Mouse (Mus musculus): ENCODE results near the gene Pou5f1. TPM values are rescaled to one million over a fixed set of nuclear protein-coding genes. Genes with fewer than 3 reads are reported as not detected.
A peak's percentile ranks its signal among the peaks of the same experiment; 100 is the strongest.

Pou5f1 gene
- polyA plus RNA-seq, 1 experiment from 2014 or later = not detected

DNA sequence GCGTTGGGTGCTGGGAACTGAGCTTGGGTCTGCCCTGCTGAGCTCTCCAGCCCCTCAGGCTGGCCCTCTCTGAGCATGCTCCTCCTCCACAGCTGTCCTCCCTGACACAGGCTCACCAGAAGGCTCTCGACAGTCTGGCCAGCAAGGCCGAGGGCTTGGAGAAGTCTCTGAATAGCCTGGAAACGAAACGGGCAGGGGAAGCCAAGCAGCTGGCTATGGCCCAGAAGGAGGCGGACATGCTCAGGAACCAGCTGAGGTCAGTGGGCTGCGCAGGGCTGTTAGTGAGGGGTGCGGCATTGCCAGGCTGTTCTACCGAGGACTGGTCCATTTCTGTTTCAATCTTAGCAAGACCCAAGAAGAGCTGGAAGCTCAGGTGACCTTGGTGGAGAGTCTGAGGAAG, 18.5 kb downstream of the Pou5f1 start:
- Histone ChIP-seq H3K4me1 (ENCODE audit: control insufficient read depth, insufficient read depth, low read length) (no peaks in the 10 kb centered on the region), H3K9ac (ENCODE audit: low read length) (no peak overlapping the region), H3K4me3 (replicated peaks; ENCODE audit: low read length) (no peak overlapping the region), H3K27ac (ENCODE audit: low read length) (no peak overlapping the region), H3K4me2 (ENCODE audit: low read depth, low read length) (no peak overlapping the region), H3K36me3 (ENCODE audit: control insufficient read depth, insufficient read depth, low read length) (peaks cover 3% of the 10 kb centered on the region; the same call in 1 of the 2 replicates), H3K27me3 (ENCODE audit: control insufficient read depth, insufficient read depth, low read length) (no peaks in the 10 kb centered on the region), H3K9me3 (replicated peaks; ENCODE audit: control insufficient read depth, low read length) (no peaks in the 10 kb centered on the region)
- no peak for ATAC-seq (ENCODE audit: insufficient read depth, low FRiP score)
- 85% methylated on average over 9 of the region's 9 CpGs for WGBS

DNA sequence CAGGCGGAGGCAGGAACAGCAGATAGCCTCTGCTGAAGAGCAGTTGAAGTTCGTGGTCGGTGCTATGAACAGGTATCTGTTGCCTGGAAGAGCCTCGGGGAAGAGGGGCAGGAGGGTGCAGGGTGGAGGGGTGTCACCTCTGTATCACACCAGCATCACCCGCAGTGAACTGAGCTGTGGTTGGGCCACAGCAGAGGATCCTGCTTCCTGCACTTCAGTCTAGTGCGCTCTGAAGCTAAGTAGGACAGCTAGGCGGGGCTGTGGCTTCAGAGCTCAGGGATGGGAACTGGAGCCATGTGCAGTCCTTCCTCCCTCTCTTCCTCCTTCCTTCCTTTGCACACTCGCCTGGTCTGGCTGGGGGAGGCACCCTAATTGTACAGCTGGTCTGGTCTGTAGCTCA, 20.8 kb downstream of the Pou5f1 start:
- no peak for ATAC-seq (ENCODE audit: insufficient read depth, low FRiP score)
- Histone ChIP-seq H3K27ac (ENCODE audit: low read length) (no peak overlapping the region), H3K4me2 (ENCODE audit: low read depth, low read length) (no peak overlapping the region), H3K9ac (ENCODE audit: low read length) (no peak overlapping the region), H3K36me3 (ENCODE audit: control insufficient read depth, insufficient read depth, low read length) (peaks cover 3% of the 10 kb centered on the region; the same call in 1 of the 2 replicates), H3K4me1 (ENCODE audit: control insufficient read depth, insufficient read depth, low read length) (no peaks in the 10 kb centered on the region), H3K9me3 (replicated peaks; ENCODE audit: control insufficient read depth, low read length) (no peaks in the 10 kb centered on the region), H3K4me3 (replicated peaks; ENCODE audit: low read length) (no peak overlapping the region), H3K27me3 (ENCODE audit: control insufficient read depth, insufficient read depth, low read length) (no peaks in the 10 kb centered on the region)
- 69% methylated on average over 8 of the region's 8 CpGs for WGBS

DNA sequence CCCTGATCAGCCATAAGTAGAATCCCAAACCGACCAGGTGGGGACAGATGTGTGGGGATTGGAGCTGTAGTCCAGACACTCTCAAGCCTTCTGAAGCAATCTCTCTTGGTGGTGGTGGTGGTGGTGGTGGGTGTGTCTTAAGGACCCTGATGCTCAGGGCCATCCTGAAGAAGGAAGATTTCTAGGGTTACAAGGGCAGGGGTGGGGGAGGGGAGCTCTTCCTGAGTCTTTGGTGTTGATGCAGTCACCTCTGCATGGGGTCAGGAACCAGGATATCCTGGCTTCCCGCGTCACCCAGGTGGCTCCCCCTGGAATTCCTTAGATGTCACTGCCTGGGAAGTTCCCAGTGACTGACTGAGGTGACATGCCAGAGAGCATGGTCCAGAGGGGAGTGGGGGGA, 26.5 kb downstream of the Pou5f1 start:
- no peak overlapping the region for H3K27ac ChIP-seq (ENCODE audit: low read length)
- no peak overlapping the region for H3K9ac ChIP-seq (ENCODE audit: low read length)
- H3K27me3 ChIP-seq (ENCODE audit: control insufficient read depth, insufficient read depth, low read length) = no peaks in the 10 kb centered on the region
- H3K4me2 ChIP-seq (ENCODE audit: low read depth, low read length) = no peak overlapping the region
- H3K36me3 ChIP-seq (ENCODE audit: control insufficient read depth, insufficient read depth, low read length) = peaks cover 3% of the 10 kb centered on the region; the same call in 1 of the 2 replicates
- ATAC-seq (ENCODE audit: insufficient read depth, low FRiP score) = no peak
- no peak overlapping the region for H3K4me3 ChIP-seq (replicated peaks; ENCODE audit: low read length)
- no peaks in the 10 kb centered on the region for H3K9me3 ChIP-seq (replicated peaks; ENCODE audit: control insufficient read depth, low read length)
- WGBS = 3% methylated on average over 3 of the region's 3 CpGs
- no peaks in the 10 kb centered on the region for H3K4me1 ChIP-seq (ENCODE audit: control insufficient read depth, insufficient read depth, low read length)

DNA sequence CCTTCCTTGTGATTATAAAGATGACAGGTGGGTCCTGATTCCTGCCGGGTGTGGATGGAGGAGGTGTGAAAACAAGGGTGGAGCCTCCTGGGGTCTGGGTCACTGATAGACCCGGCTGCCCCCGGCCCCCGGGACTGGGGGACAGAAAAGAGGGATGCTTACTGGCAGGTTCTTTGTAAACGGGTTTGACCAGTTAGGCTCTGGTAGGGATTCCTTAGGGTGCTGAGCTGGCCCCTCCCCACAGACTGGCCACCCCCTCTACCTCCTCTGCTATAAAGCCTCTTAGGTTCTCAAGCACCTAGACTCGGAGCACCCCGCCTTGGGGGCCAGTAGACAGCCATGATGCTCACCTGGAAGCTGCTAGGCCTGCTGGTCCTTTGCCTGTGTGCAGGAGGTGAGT, 27.1 kb downstream of the Pou5f1 start, which contains the start of gene Psors1c2:
Gene Psors1c2 (plus strand): TSS at position 301 of the 400 bp plus-strand sequence.
- Histone ChIP-seq H3K9me3 (replicated peaks; ENCODE audit: control insufficient read depth, low read length) (no peaks in the 10 kb centered on the region), H3K4me1 (ENCODE audit: control insufficient read depth, insufficient read depth, low read length) (no peaks in the 10 kb centered on the region), H3K27me3 (ENCODE audit: control insufficient read depth, insufficient read depth, low read length) (no peaks in the 10 kb centered on the region), H3K9ac (ENCODE audit: low read length) (no peak within 1 kb of the TSS), H3K36me3 (ENCODE audit: control insufficient read depth, insufficient read depth, low read length) (peaks cover 3% of the 10 kb centered on the region; the same call in 1 of the 2 replicates), H3K27ac (ENCODE audit: low read length) (no peak within 1 kb of the TSS), H3K4me3 (replicated peaks; ENCODE audit: low read length) (no peak within 1 kb of the TSS), H3K4me2 (ENCODE audit: low read depth, low read length) (no peak within 1 kb of the TSS)
- WGBS = 25% methylated on average over 7 of the region's 7 CpGs
- no peak for ATAC-seq (ENCODE audit: insufficient read depth, low FRiP score)

DNA sequence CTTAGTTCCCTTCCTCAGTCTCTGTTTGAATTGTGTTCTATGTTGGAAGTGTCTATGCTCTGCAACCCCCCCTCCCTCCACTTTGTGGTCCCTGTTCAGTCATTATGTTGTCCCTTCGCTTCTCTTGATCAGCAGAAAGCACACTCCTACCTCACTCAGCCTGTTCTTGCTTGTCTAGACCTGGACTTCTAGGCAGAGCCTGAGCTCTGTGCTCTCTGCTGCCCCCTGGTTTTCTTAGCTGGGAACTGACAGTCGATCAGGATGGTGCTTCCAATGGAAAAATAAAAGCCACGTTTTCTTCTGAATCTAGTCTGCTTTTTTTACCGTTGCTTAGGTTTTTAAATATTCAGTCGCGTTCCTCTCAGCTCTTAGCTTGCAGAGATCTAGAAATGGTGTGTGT, 28.5 kb downstream of the Pou5f1 start:
- no peak overlapping the region for H3K4me3 ChIP-seq (replicated peaks; ENCODE audit: low read length)
- no peak overlapping the region for H3K9ac ChIP-seq (ENCODE audit: low read length)
- WGBS = 7% methylated on average over 6 of the region's 6 CpGs
- H3K27ac ChIP-seq (ENCODE audit: low read length) = no peak overlapping the region
- H3K9me3 ChIP-seq (replicated peaks; ENCODE audit: control insufficient read depth, low read length) = no peaks in the 10 kb centered on the region
- no peaks in the 10 kb centered on the region for H3K36me3 ChIP-seq (ENCODE audit: control insufficient read depth, insufficient read depth, low read length)
- H3K4me1 ChIP-seq (ENCODE audit: control insufficient read depth, insufficient read depth, low read length) = no peaks in the 10 kb centered on the region
- ATAC-seq (ENCODE audit: insufficient read depth, low FRiP score) = peak; percentile 60; the same call in 1 of the 2 replicates
- no peak overlapping the region for H3K4me2 ChIP-seq (ENCODE audit: low read depth, low read length)
- no peaks in the 10 kb centered on the region for H3K27me3 ChIP-seq (ENCODE audit: control insufficient read depth, insufficient read depth, low read length)

DNA sequence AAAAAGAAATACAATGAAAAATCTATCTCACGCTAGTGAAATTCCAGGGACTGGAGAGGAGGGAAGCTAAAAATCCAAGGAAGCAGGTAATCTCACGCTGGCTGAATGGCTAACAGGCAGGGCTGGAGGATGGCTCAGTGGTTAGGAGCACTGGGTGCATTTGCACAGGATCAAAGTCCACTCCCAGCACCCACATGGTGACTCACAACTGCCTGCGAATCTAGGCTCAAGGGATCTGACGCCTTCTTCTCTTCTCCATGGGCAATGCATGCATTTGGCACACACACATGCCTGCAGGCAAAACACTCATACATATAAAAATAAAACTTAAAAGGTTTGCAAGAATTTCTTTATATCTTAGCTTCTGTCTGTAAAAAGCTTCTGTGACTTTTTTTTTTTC, 31.6 kb downstream of the Pou5f1 start:
- Histone ChIP-seq H3K9ac (ENCODE audit: low read length) (no peak overlapping the region), H3K27me3 (ENCODE audit: control insufficient read depth, insufficient read depth, low read length) (no peaks in the 10 kb centered on the region), H3K9me3 (replicated peaks; ENCODE audit: control insufficient read depth, low read length) (no peaks in the 10 kb centered on the region), H3K27ac (ENCODE audit: low read length) (no peak overlapping the region), H3K4me3 (replicated peaks; ENCODE audit: low read length) (no peak overlapping the region), H3K4me1 (ENCODE audit: control insufficient read depth, insufficient read depth, low read length) (no peaks in the 10 kb centered on the region), H3K36me3 (ENCODE audit: control insufficient read depth, insufficient read depth, low read length) (no peaks in the 10 kb centered on the region), H3K4me2 (ENCODE audit: low read depth, low read length) (no peak overlapping the region)
- ATAC-seq (ENCODE audit: insufficient read depth, low FRiP score) = no peak
- 78% methylated on average over 4 of the region's 4 CpGs for WGBS

DNA sequence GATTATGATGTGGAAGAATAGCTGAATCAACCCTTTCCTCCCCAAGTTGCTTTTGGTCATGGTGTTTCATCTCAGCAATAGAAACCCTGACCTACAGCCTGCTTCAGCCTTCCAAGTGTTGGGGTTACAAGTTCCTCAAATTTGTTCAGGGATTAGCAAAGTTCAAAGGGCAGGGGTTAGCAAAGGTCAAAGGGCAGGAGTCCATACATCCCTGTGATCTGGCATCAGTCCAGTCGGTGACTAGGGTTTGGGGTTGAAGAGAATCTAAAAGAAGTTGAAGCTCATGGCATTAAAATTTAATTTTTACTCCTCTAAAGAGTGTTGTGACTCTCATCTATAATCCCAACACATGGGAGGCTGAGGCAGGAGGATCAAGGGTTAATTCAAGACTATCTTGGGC, 32.7 kb downstream of the Pou5f1 start:
- Histone ChIP-seq H3K9ac (ENCODE audit: low read length) (no peak overlapping the region), H3K4me3 (replicated peaks; ENCODE audit: low read length) (no peak overlapping the region), H3K27ac (ENCODE audit: low read length) (no peak overlapping the region), H3K4me2 (ENCODE audit: low read depth, low read length) (no peak overlapping the region), H3K27me3 (ENCODE audit: control insufficient read depth, insufficient read depth, low read length) (no peaks in the 10 kb centered on the region), H3K36me3 (ENCODE audit: control insufficient read depth, insufficient read depth, low read length) (no peaks in the 10 kb centered on the region), H3K9me3 (replicated peaks; ENCODE audit: control insufficient read depth, low read length) (no peaks in the 10 kb centered on the region), H3K4me1 (ENCODE audit: control insufficient read depth, insufficient read depth, low read length) (no peaks in the 10 kb centered on the region)
- ATAC-seq (ENCODE audit: insufficient read depth, low FRiP score) = no peak
- 86% methylated on average over 1 of the region's 1 CpGs for WGBS

DNA sequence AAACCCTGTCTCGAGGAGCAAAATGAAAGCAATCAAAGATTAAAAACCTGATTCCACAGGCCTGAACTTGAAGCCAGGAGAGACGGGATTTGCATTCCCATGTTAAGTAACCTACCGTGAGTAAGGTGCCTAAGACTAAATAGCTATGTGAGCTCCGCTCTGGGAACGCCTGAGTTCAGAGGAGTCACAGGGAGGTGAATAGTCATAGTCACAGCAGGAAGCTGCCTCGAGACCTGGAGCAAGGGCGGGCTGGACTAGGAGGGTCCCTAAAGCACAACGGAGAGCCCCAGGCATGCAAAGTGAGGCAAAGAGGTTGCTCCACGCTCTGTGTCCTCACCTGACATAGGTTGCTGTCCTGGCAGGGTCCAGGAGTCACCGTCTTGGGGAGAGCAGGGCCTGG, 33.7 kb downstream of the Pou5f1 start:
- H3K27me3 ChIP-seq (ENCODE audit: control insufficient read depth, insufficient read depth, low read length) = no peaks in the 10 kb centered on the region
- WGBS = 55% methylated on average over 10 of the region's 10 CpGs
- no peak for ATAC-seq (ENCODE audit: insufficient read depth, low FRiP score)
- no peak overlapping the region for H3K4me3 ChIP-seq (replicated peaks; ENCODE audit: low read length)
- no peaks in the 10 kb centered on the region for H3K4me1 ChIP-seq (ENCODE audit: control insufficient read depth, insufficient read depth, low read length)
- H3K9me3 ChIP-seq (replicated peaks; ENCODE audit: control insufficient read depth, low read length) = no peaks in the 10 kb centered on the region
- no peak overlapping the region for H3K4me2 ChIP-seq (ENCODE audit: low read depth, low read length)
- H3K27ac ChIP-seq (ENCODE audit: low read length) = no peak overlapping the region
- H3K9ac ChIP-seq (ENCODE audit: low read length) = no peak overlapping the region
- H3K36me3 ChIP-seq (ENCODE audit: control insufficient read depth, insufficient read depth, low read length) = no peaks in the 10 kb centered on the region

DNA sequence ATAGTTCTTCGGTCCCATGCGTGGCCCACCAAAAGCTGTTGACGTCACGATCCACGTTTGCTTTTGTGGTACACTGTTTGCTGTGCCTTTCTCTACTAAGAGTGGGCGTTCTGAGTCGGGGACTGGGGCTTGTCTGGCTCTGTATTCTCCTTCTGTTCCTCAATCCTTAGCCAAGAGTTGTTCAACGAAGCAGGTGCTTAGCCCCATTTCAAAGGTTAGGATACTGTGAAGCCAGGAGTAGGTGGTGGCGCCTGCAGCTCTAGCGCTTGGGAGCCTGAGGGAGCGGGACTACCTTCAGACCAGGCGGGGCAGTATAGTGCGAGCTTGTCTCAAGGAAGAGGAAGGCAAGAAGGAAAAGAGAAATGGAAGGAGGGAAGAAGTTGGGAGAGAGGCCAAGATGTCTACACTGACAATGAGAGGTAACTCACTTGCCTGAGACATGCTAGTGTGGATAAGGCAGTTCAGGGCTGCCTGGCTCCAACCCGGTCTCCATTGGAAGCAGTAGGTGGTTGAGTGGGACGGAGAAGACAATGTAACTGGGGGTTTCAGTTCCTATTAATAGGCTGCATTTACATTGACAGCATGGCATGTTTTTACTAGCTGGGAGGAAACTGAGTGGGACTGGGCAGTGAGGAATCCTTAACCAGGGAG, 37.1 kb downstream of the Pou5f1 start:
- Histone ChIP-seq H3K4me2 (ENCODE audit: low read depth, low read length) (no peak overlapping the region), H3K4me1 (ENCODE audit: control insufficient read depth, insufficient read depth, low read length) (no peaks in the 10 kb centered on the region), H3K27ac (ENCODE audit: low read length) (no peak overlapping the region), H3K9ac (ENCODE audit: low read length) (no peak overlapping the region), H3K4me3 (replicated peaks; ENCODE audit: low read length) (no peak overlapping the region), H3K27me3 (ENCODE audit: control insufficient read depth, insufficient read depth, low read length) (no peaks in the 10 kb centered on the region), H3K36me3 (ENCODE audit: control insufficient read depth, insufficient read depth, low read length) (no peaks in the 10 kb centered on the region), H3K9me3 (replicated peaks; ENCODE audit: control insufficient read depth, low read length) (no peaks in the 10 kb centered on the region)
- ATAC-seq (ENCODE audit: insufficient read depth, low FRiP score) = no peak
- 74% methylated on average over 15 of the region's 15 CpGs for WGBS

All from stomach, embryonic 16.5 days (tissue).